Mouse (Mus musculus) thymus, postnatal 25 days (tissue): ENCODE measurements around the gene Trim40.

Source experiments
- DNase-seq: peaks from one replicate; pipeline ENCODE4 v3.0.0; 2022

Gene Trim40

GRCm38 (mm10) chr17:36890073-36890903 is at the start of gene Trim40:
TSS of gene Trim40 (minus strand) at chr17:36890123.
- no peak for DNase-seq

GRCm38 (mm10) chr17:36938056-36938455 is 48.1 kb upstream of the Trim40 start:
- DNase-seq, result no peak

DNA sequence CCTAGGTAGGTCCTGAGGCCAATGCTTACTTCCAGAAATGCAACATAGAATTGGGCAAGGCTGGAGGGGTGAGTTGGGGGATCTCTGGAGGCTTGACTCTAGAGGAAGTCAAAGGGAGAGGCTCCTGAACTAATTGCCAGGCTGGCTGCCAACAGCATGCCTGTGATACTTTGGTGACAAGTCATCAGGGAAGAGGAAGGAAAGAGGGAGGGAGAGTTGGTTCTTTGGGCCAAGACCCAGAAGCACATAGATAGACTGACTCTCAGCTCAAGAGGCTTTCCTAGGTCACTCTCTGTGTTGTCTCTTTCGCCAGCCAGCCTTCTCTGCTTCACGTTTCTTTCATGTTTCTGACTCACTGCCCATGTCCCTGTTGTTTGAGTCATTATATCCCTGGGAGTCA is 41.9 kb upstream of the Trim40 start:
- no peak for DNase-seq

DNA sequence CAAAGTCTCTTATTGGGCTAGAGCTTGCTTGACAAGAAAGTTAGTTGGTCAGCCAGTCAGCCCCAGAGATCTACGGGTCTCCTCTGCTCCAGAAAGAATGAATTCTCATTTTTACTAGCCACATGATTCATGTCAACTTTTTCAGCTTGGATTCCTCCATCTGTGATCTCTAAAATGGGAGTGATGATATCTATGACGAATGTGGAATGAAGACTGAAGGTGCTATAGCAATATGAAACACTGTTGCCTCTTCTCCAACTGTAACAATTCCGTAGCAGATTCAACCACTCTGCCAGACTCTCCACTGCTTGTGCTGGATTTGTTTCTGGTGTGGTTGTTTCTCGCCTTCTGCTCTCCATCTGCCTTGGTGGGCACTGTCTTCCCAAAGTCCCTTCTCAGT is 41.2 kb upstream of the Trim40 start:
- DNase-seq, result no peak

GRCm38 (mm10) chr17:36930233-36930632 is 40.3 kb upstream of the Trim40 start:
- no peak for DNase-seq

- DNase-seq, result no peak
Measured at GRCm38 (mm10) chr17:36929236-36929932, 39.5 kb upstream of the Trim40 start.

DNA sequence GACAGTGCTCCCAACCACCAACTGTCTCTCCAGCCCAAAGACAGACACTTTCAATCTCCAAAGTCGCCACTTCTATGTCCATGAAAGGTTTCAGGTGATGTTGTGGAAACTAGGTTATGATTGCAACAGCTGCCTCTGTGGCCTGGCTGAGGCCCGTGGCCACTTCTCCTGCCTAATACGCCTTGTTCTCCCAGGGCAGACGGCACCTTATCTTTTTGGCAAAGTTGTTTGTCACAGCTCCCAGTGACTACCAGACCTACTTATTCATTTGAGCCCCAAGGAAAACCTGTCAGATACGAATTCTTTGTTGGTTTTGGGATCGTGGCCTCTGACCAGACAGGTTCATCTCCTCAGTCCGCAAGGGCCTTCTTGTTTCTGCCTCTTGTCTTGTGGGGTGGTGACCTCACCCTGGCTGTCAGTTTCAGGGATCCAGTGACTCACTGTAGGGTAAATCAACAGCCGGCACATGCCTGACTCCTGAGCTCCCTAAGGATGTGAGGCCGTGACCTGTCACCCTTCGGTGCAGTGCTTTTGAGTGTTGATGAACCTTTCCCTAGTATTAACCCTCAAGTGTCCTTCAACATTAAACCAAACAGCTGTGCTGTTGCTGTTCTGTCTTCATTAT is 37.7 kb upstream of the Trim40 start:
- DNase-seq, result no peak

DNA sequence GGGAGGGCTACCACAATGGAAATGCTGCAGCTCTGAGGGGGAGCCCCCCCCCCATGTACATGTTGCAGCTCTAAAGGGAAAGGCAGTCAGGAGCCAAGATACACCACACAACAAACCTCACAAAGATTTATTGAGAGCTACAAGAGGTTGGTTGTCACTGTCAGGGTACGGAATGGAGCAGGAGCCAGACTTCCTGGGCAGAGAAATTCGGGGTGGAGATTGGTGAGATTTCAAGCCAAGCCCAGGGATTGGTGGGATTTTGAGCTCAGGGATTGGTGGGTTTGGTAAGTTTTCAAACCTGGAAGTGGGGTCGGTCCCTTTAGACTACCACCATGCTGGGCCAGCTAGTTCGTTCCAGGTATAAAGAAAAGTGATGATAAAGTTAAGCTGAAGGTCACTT is 33.6 kb upstream of the Trim40 start:
- no peak for DNase-seq

DNA sequence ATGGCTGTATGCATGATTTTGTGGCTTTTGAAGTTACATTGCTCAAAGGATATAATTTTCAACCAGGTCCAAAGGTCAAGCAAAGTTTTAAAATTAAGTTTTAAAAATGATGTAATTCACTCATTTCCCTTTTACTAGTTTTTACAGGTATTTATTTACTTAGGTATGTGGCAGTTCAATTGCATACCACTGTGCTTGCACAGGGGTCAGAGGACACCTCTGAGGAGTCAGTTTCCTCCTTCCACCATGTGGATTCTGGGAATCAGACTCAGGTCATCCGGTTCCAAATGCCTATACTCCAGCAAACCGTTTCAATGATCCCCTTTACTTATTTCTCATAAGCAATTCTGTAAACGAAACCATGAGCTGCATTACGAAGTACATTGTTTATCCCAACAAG is 32.8 kb upstream of the Trim40 start:
- no peak for DNase-seq

DNA sequence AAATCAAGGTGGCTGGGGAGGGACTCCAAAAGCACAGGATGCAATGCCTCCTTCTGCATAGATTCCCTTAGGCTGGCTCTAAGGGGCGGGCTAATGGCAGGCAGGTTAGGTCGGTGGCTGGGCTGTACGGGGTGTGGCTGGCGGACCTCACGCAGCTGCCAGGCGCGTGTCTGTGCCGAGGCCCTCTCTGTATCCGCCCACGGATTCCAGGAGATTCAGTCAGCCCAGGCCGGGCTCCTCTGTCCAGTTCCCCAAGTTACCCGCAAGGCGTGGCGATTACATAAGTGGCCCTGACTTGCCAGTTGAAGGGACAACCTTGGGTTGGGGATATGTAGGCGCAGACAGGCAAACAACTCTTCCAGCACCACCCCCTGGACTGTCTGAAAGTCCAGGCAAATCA is 30.3 kb upstream of the Trim40 start:
- no peak for DNase-seq

- peak; percentile 70 for DNase-seq
Measured at GRCm38 (mm10) chr17:36915076-36915475, 25.2 kb upstream of the Trim40 start.

DNA sequence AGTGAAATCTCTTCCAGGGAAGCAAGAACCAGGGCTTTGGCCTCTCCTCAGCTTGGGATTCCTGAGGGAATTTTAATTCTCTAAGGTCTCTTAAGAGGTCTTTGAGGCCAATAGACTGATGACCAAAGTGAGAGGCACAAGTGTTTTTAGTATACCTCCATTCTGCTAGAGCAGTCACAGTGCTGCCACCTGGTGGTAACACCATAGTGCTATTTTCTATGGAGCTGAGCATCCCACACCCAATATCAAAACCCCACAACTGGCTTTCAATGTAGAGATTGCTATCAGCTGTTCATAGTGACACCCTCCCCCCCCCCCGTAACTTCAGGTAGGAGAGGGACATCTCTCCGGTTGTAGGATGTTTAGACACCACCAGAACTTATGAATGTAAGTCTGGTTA is 24.2 kb upstream of the Trim40 start:
- DNase-seq, result peak; percentile 77

DNA sequence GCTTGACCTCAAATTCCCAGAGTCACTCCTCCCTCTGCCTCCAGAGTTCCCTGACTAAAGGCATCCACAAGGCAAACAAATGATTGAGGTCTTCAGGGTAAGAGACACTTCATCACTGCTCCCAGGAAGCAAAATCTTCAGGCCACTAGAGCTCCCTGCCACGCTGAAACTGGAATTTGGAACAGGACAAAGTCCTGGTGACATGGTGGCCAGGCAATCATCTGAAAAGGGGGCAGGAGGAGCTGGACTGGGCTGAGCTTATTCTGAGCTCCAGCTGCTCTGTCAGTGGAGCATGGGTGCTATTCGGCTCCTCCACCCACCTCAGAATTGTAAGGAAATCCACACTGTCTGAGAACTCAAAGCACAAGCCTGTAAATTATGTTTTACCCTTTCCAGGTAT is 22.1 kb upstream of the Trim40 start:
- DNase-seq, result no peak

- no peak for DNase-seq
Measured at GRCm38 (mm10) chr17:36909802-36910201, 19.9 kb upstream of the Trim40 start.

GRCm38 (mm10) chr17:36908235-36908634 is 18.3 kb upstream of the Trim40 start:
- no peak for DNase-seq

DNA sequence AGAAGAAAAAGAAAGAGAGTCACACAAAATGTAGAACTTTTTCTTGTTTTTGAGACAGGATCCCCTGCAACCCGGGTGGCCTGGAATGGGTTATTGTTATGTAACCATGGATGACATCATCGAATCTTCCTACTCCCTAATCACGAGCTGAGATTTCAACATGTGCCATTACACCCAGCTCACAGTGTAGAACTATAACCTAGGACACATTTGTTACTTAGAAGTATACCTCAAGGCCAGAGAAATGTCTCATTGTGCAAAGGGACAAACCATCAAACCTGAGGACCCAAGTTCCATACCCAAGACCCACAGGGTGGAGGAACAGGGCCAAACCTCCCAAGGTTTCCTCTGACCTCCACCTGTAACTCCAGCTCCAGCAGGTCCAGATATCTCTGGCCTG is 13.7 kb upstream of the Trim40 start:
- DNase-seq, result no peak

GRCm38 (mm10) chr17:36900691-36901090 is 10.8 kb upstream of the Trim40 start:
- DNase-seq, result no peak

DNA sequence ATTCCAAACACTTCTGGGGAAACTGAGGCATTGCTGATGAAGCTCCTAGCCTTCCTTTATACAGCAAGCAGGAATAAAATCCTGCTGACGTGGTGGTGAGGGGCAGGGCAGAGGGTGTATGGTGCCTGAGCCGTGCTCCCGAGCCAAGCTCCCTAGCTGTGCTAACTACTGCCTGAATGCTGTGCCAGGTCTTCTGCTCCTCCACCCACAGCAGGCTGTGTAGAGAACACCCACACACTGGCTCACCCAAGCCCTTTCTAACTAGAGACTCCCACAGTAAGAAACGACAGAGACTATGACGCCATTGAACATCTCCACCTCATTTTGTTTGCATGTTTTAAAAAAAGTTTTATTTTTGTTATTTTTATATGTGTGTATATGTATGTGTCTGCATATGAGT is 10.1 kb upstream of the Trim40 start:
- DNase-seq, result no peak

GRCm38 (mm10) chr17:36899376-36899775 is 9.5 kb upstream of the Trim40 start:
- no peak for DNase-seq

DNA sequence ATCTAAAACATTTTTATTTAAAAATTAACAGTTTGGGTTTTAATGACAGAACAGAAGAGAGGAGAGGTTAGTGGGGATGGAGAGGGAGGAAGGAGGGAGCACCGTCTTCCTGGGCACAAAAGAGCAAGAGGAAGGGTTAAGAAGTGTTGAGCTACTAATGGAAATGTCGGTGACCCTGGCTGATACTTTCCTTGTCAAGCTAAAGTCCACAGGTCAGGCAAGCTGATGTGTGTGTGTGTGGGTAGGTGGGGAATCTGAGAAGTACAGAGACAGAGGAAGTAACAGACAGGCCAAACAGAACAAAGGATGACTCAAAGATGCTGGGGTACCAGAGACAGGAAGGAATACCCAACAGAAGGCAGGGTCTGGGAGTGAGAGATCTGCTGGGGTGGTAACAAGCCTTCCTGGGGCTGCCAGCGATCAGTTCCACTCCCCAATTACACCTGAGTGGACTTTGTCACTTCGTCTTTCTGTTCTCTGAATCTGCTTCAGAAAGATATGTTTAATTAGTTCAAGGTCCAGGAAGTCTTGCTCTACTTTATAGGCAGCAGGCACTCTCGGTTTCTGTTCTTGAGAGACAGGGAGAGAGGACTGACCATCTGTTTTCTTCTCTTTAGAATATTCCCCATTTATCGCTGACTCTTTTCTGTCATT is 7.8 kb upstream of the Trim40 start, which contains the start of gene Trim31:
Trim31 (plus strand) TSS at position 567 of the 654 bp plus-strand sequence.
- no peak for DNase-seq

DNA sequence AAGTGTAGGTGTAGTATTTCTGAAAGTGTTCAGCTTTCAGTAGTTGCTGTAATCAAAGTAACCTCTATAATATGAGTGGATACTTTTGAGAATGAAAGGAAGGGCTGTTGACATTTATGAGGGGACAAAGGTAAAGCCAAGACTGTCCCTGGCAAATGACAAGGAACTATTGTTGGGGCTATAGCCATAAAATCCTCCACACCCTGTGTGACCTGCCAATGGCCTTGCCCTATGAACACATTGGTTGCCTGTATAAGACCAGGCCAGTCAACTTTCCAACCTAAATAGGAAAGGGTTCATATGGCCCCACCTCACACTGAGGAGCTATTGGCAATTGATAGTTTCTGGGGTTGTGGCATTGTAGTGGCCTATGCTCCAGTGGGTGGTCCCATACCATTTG is 7.1 kb upstream of the Trim40 start:
- no peak for DNase-seq

DNA sequence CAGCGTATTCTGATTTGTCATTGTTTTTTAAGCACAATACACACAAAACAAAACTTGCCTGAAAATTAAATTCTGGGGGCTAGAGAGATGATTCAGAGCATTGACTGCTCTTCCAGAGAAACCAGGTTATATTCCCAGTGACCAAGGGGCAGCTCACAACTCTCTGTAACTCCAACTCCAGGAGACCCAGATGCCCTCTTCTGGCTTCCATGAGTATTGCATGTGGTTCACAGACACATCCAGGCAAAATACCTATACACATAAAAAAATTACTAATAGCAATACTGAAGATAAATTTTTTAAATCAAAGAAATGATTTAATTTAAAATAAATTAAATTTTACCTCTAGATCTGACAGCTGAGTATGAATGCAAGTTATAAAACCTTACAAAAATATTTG is 6.7 kb upstream of the Trim40 start:
- DNase-seq, result peak; percentile 10

DNA sequence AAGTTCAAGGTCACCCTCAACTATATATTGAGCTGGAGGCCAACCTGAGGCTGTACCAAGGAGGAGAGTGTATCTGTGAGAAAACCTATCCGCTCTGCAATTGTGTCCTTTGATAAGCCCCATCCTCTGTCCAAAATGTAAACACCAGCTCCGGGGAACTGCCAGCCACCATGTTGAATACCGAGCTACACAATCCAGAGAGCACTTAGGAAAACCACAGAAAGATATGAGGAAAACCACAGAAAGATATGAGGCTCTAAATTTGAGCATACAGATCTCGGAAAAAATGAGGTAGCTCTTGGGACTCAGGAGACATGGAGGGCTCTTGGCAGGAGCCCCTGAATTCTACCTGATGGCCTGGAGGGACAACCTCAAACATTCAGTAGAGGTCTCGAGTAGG is 3.5 kb upstream of the Trim40 start:
- no peak for DNase-seq
